Mouse (Mus musculus) liver, embryonic 15.5 days (tissue): ENCODE measurements around the gene Braf. TPM values are rescaled to one million over a fixed set of nuclear protein-coding genes. Genes with fewer than 3 reads are reported as not detected.

Experiments used
- ATAC-seq: fragments of 200-750 bp; cut with Nextera tagmentation; 2 replicates; pipeline ENCODE4 v1.8.0; 2017; ENCODE audit warnings: moderate number of reproducible peaks, mild to moderate bottlenecking, moderate library complexity; ENCODE audit not compliant: insufficient read depth
- H3K27ac ChIP-seq: fragments of 300-500 bp; sonication (generic); replicated peaks from 2 replicates; pipeline ENCODE4 v1.5.1; 2015; ENCODE audit warnings: mild to moderate bottlenecking, inconsistent platforms
- H3K27me3 ChIP-seq: fragments of 300-500 bp; sonication (generic); 2 replicates; pipeline ENCODE4 v1.6.1; 2015; ENCODE audit warnings: mild to moderate bottlenecking, inconsistent platforms
- H3K36me3 ChIP-seq: fragments of 300-500 bp; sonication (generic); replicated peaks from 2 replicates; pipeline ENCODE4 v1.6.1; 2015; ENCODE audit warnings: moderate library complexity, mild to moderate bottlenecking, inconsistent platforms
- H3K4me1 ChIP-seq: fragments of 300-500 bp; sonication (generic); replicated peaks from 2 replicates; pipeline ENCODE4 v1.6.1; 2015; ENCODE audit warnings: inconsistent platforms
- H3K4me2 ChIP-seq: fragments of 300-500 bp; sonication (generic); 2 replicates; pipeline ENCODE4 v1.6.1; 2015; ENCODE audit warnings: moderate library complexity, mild to moderate bottlenecking, inconsistent platforms
- H3K4me3 ChIP-seq: fragments of 300-500 bp; sonication (generic); replicated peaks from 2 replicates; pipeline ENCODE4 v1.5.1; 2015; ENCODE audit warnings: mild to moderate bottlenecking, inconsistent platforms
- H3K9ac ChIP-seq: fragments of 300-500 bp; sonication (generic); 2 replicates; pipeline ENCODE4 v1.6.1; 2015; ENCODE audit warnings: moderate library complexity, mild to moderate bottlenecking, inconsistent platforms
- H3K9me3 ChIP-seq: fragments of 300-500 bp; sonication (generic); replicated peaks from 2 replicates; pipeline ENCODE4 v1.6.1; 2016; ENCODE audit warnings: inconsistent platforms
- WGBS: fragments of 180-500 bp; shearing (Covaris S2); methylation state at CpG from one replicate; pipeline ENCODE4 v1.1.7; 2015; ENCODE audit warnings: mixed read lengths; ENCODE audit not compliant: insufficient replicate concordance; 5-methylcytosine and 5-hydroxymethylcytosine counted together
- polyA plus RNA-seq: library from polyadenylated mRNA; unstranded; fragments of >200 nt; fragmentation: Nextera tagmentation; extraction: Ambion mirVana; gene quantifications from 2 replicates; pipeline ENCODE4 v1.2.1, GENCODE M21; 2015

Gene Braf
- polyA plus RNA-seq, 1 experiment from 2014 or later = 5.7 TPM

DNA sequence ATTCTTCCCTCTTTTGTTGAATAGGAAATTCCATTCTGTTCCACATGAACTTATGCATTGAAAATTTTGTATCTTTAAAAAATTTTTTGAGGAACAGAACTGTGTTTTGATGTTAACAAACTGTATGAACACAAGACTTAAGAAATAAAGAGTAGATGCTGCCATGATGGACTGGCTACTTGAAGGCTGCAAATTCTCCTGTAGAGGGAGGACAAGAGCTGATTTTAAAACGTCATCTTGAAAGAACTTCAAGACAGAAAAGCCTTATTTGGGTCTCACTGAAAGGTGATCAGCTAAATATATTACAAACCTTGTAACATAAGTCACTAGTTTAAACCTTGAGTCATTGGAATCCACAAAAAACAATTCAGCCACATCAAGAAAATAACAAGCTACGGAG, 115.1 kb downstream of the Braf start:
- Histone ChIP-seq H3K9ac (no peak overlapping the region), H3K36me3 (peaks cover 18% of the 10 kb centered on the region), H3K4me3 (no peak overlapping the region), H3K27ac (no peak overlapping the region), H3K9me3 (no peaks in the 10 kb centered on the region), H3K4me1 (no peaks in the 10 kb centered on the region), H3K27me3 (no peaks in the 10 kb centered on the region), H3K4me2 (no peak overlapping the region)
- ATAC-seq = no peak
- 72% methylated on average over 2 of the region's 2 CpGs for WGBS

DNA sequence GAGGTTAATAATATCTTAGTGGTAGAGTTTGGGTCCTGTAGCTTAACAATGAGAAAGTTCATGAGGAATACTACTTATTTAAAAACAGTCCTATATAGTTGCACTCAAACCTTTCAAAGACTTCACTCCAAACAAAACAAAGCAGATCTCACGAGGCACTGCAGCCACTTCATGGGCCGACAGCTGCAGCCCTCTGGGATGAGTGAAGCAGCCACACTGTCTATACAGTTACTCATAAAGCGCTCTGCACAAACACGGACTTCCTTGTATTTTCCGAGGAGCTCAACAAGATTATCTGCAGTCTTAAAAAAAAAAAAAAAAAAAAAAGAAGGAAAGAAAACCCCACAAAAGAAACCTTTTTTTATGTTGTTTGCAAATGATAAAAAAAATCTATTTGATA, 117.9 kb downstream of the Braf start:
- peaks cover 8% of the 10 kb centered on the region for H3K36me3 ChIP-seq
- WGBS = 74% methylated on average over 5 of the region's 5 CpGs
- no peak overlapping the region for H3K4me3 ChIP-seq
- no peak for ATAC-seq
- H3K27ac ChIP-seq = no peak overlapping the region
- no peaks in the 10 kb centered on the region for H3K9me3 ChIP-seq
- no peaks in the 10 kb centered on the region for H3K4me1 ChIP-seq
- H3K27me3 ChIP-seq = no peaks in the 10 kb centered on the region
- H3K9ac ChIP-seq = no peak overlapping the region
- no peak overlapping the region for H3K4me2 ChIP-seq

DNA sequence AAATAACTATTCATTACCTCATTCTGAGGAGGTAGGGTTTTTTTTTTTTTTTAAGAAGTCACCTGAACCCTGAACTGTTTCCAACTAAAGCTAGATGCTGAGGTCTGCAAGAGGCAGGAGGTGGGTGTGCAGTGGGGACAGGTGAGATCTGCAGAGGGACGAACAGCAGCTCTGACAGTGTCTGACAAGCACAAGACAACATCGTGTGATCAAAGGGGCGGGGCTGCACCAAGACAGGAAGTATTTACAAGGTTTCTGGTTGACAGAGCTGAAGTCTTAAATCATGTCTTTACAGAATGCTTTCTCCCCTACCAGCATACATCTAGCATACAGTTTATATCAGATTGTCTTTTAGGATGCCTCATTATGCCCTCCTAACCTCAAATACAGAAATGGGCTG, 118.4 kb downstream of the Braf start:
- Histone ChIP-seq H3K9me3 (no peaks in the 10 kb centered on the region), H3K4me2 (no peak overlapping the region), H3K4me1 (no peaks in the 10 kb centered on the region), H3K36me3 (peaks cover 10% of the 10 kb centered on the region), H3K27me3 (no peaks in the 10 kb centered on the region), H3K4me3 (no peak overlapping the region), H3K9ac (no peak overlapping the region), H3K27ac (no peak overlapping the region)
- no peak for ATAC-seq
- 32% methylated on average over 3 of the region's 3 CpGs for WGBS

DNA sequence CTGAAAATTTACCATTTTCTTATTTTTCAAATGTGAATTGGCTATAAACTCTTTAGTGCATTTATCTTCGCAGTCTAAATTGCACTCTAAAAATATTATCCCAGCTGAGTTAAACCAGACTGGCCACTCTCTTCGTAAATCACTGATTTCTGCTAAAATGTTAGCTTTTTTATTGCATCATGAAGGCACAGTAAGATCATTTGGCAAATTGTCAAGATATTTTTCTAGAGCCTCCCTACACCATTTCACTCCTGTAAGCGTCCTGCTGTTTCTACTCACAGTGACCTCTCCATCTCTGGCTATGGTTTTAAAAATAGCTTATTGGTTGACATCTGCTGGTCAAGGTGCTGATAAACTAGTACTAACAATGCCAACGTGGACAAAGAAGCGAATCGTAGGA, 119.2 kb downstream of the Braf start:
- H3K4me1 ChIP-seq = no peaks in the 10 kb centered on the region
- WGBS = 65% methylated on average over 6 of the region's 6 CpGs
- no peak for ATAC-seq
- no peaks in the 10 kb centered on the region for H3K27me3 ChIP-seq
- H3K9me3 ChIP-seq = no peaks in the 10 kb centered on the region
- no peak overlapping the region for H3K27ac ChIP-seq
- H3K4me3 ChIP-seq = no peak overlapping the region
- H3K4me2 ChIP-seq = no peak overlapping the region
- H3K36me3 ChIP-seq = peaks cover 12% of the 10 kb centered on the region
- H3K9ac ChIP-seq = no peak overlapping the region

DNA sequence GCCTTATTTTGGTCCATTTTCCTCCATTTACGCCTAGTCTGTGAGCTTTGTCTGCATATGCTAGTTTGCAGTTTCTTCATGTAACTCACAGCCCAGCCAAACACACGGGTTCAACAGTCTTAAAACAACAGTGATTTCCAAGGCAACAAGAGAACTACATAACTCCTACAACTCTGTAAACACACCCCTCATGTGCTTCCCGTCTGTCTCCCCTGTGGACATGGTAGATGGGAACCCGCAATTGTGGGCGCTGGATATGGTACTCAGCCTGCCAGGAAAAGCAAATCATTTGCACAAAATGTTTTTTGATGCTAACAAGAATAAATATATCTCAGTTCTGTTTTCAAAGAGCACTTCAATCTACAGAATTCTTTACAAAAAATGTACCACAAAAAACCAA, 120.7 kb downstream of the Braf start:
- Histone ChIP-seq H3K27ac (no peak overlapping the region), H3K9ac (no peak overlapping the region), H3K4me2 (no peak overlapping the region), H3K9me3 (no peaks in the 10 kb centered on the region), H3K4me1 (no peaks in the 10 kb centered on the region), H3K36me3 (peaks cover 23% of the 10 kb centered on the region), H3K4me3 (no peak overlapping the region), H3K27me3 (no peaks in the 10 kb centered on the region)
- no peak for ATAC-seq
- WGBS = 76% methylated on average over 5 of the region's 5 CpGs

DNA sequence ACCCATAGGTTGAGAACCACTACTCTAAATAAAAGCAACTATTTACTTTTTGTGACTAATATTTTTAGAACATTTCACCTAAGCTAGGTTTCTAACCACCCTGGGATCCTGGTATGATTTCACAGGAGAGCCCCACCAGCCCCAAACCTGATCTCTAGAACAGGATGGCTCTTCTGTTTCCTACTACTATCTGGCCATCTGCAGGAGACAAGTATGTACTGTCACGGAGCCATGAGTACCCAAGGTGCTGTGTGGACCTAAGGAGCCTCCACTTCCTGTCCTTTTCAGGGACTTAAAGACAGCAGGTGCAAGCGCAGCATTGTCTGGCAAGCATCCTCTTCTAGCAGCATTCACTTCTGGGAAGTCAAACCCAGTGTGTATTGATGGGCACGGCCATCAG, 123.4 kb downstream of the Braf start:
- ATAC-seq = no peak
- Histone ChIP-seq H3K9me3 (no peaks in the 10 kb centered on the region), H3K27me3 (no peaks in the 10 kb centered on the region), H3K4me2 (no peak overlapping the region), H3K36me3 (peaks cover 42% of the 10 kb centered on the region), H3K4me1 (no peaks in the 10 kb centered on the region), H3K9ac (no peak overlapping the region), H3K27ac (no peak overlapping the region), H3K4me3 (no peak overlapping the region)
- 63% methylated on average over 3 of the region's 3 CpGs for WGBS

DNA sequence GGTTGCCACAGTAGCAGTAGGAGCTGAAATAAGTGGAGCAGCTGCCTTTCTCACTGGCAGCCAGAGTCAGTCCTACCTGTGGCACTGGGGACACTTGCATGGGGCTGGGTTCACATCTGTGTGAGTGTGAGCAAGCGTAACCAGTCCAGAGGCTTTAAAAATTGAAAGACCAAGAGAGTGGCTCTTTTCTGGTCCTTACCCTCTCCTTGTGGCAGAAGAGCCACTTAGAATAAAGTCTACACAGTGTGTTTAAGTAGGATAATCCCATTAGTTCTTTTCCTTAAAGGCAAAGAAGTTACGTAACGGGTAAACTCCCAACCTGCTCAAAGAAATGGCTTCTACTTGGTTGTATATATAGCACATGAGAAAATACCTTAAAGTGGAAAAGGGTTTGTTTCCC, 124.4 kb downstream of the Braf start:
- Histone ChIP-seq H3K9me3 (no peaks in the 10 kb centered on the region), H3K4me2 (no peak overlapping the region), H3K27ac (no peak overlapping the region), H3K4me3 (no peak overlapping the region), H3K27me3 (no peaks in the 10 kb centered on the region), H3K4me1 (no peaks in the 10 kb centered on the region), H3K9ac (no peak overlapping the region), H3K36me3 (peaks cover 49% of the 10 kb centered on the region)
- no peak for ATAC-seq
- 84% methylated on average over 3 of the region's 3 CpGs for WGBS

DNA sequence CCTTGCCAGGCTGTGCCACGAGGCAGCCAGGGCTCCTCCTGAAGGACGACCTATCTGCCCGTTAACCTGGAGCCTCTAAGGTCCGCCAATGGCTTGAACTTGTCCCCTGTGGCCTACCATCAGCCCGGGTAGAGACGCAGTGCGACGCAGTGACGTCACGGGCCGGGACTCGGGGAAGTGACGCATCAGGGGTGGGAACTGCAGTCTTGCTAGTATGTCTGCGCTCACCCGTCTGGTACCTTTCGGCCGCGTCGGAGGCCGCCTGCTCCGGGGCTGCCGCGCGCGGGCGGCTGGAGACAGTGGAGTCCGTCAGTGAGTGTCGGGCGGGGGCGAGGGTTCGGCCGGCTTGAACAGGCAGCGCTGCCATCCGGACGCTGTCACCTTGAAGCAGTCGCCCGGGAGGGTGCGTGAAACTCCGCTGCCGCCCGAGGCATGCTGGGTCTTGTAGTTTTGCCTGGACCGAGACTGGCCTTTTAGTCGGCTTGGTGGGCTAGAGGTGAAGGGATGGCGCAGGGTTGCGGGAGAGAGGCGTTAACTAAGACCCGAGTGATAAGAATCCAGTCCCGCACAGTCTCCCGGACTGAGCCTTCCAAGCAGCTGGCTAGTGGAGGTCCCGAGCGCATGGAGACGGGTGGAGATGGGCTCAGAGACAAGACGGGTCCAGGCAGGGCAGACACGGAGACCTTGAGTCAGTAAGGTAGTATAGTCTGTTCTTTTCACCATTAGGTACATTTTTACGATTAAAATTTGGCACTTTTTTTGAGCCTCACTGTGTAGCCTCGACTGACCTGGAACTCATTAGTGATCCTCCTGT, 132.7 kb downstream of the Braf start, which contains the start of gene Ndufb2:
Gene Ndufb2, plus strand, starts transcription at position 174 of the 814 bp plus-strand sequence.
- Histone ChIP-seq H3K4me3 (peak within 1 kb of the TSS; percentile 95), H3K27ac (peak within 1 kb of the TSS; percentile 86), H3K9me3 (no peaks in the 10 kb centered on the region), H3K4me1 (peaks cover 19% of the 10 kb centered on the region), H3K36me3 (peaks cover 28% of the 10 kb centered on the region), H3K9ac (peak within 1 kb of the TSS; percentile 84), H3K27me3 (no peaks in the 10 kb centered on the region), H3K4me2 (peak within 1 kb of the TSS; percentile 89)
- WGBS = under 1% methylated on average over 56 of the region's 56 CpGs
- peak; percentile 98 for ATAC-seq

DNA sequence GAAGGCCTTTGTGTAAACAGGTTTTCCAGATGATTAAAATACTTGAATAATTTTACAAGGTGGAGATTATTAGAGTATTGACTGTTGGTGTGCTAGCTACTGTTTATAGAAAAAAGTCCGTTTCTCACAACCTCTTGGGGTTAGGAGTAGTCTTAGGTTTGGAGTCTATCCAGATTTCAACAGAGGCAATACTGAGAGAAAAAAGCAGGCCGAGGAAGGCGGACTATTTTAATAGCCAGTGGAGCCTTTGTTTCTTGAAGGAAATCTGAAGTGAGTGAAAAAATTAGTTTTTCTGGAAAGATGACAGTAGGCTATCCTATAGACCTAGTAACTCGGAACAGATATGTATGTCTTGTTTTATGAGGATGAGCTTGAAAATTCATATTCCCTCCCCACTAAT, 133.8 kb downstream of the Braf start:
- no peak for ATAC-seq
- 86% methylated on average over 4 of the region's 4 CpGs for WGBS
- no peaks in the 10 kb centered on the region for H3K9me3 ChIP-seq
- H3K36me3 ChIP-seq = peaks cover 25% of the 10 kb centered on the region
- no peak overlapping the region for H3K27ac ChIP-seq
- peak overlapping the region; percentile 89; the same call in 1 of the 2 replicates for H3K4me2 ChIP-seq
- peaks cover 19% of the 10 kb centered on the region for H3K4me1 ChIP-seq
- H3K9ac ChIP-seq = no peak overlapping the region
- no peaks in the 10 kb centered on the region for H3K27me3 ChIP-seq
- H3K4me3 ChIP-seq = peak overlapping the region; percentile 95; the same call in 1 of the 2 replicates

DNA sequence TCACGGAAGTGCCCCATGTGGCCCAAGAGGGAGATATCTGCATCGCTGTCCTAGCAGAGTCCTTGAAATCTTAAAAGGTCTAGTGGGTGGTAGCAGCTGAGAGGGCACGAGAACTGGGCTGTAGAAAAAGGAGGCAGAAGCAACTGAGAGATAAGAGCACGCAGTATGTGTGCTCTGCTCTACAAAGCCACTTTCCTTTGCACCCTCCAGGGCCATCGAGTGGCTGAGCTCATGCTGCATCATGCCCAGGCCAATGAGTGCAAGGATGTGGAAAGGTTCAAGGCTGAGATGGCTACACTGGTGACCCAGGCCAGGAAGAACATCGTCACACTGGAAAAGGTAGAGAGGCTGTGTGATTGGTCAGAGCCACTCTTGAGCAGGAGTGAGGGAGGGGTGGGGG, 139.7 kb downstream of the Braf start, which contains the start of gene Gm42420:
Gene Gm42420, plus strand, starts transcription at position 237 of the 400 bp plus-strand sequence.
- Histone ChIP-seq H3K9ac (no peak within 1 kb of the TSS), H3K4me1 (peaks cover 30% of the 10 kb centered on the region), H3K4me3 (no peak within 1 kb of the TSS), H3K27ac (no peak within 1 kb of the TSS), H3K36me3 (peaks cover 42% of the 10 kb centered on the region), H3K4me2 (no peak within 1 kb of the TSS), H3K27me3 (no peaks in the 10 kb centered on the region), H3K9me3 (no peaks in the 10 kb centered on the region)
- 0 out of 2 replicates have a peak, but pooled peaks have one; percentile 25 for ATAC-seq
- 51% methylated on average over 6 of the region's 6 CpGs for WGBS

DNA sequence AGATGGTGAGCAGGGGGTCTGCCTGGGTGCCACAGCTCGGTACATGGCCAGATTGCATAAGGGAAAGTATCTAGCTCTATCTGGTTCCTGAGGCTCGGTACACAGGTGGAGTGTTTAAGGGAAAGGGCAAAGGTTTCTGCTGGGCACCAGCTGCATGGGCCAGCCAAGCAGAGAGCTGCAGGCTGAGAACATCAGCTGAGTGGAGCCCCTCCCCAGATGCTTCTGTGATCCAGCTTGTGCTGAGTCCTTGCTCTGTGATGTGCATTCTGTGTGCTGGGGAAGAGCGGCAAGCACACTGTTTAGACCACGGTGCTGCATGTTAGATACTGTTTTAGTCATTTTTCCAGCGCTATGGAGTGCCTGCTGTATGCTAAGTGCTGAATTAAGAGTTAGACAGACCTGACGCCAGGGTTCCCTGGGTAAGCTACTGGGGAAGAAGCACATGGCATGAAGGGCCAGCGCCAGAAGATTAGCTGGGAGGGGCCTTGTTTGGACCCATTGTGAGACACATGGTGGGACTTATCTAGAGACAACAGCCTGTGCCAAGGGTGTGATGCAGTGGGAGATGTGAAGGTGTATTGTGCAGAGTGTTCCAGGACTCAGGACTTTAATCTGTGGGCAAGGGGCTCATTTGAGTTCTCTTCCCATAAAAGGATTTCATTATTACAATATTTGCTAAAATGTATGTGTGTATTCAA, 144.0 kb downstream of the Braf start:
- Histone ChIP-seq H3K4me2 (peak overlapping the region; percentile 51), H3K36me3 (peaks cover 37% of the 10 kb centered on the region)

More for the DNA sequence above, 144.0 kb downstream of the Braf start:
- peaks cover 42% of the 10 kb centered on the region for H3K4me1 ChIP-seq
- 40% methylated on average over 7 of the region's 7 CpGs for WGBS
- ATAC-seq = peak; percentile 93
- no peaks in the 10 kb centered on the region for H3K27me3 ChIP-seq
- H3K9me3 ChIP-seq = no peaks in the 10 kb centered on the region
- no peak overlapping the region; the same call in 1 of the 2 replicates for H3K9ac ChIP-seq
- peak overlapping the region; percentile 72 for H3K27ac ChIP-seq
- no peak overlapping the region for H3K4me3 ChIP-seq
